In the genomic region with DNA sequence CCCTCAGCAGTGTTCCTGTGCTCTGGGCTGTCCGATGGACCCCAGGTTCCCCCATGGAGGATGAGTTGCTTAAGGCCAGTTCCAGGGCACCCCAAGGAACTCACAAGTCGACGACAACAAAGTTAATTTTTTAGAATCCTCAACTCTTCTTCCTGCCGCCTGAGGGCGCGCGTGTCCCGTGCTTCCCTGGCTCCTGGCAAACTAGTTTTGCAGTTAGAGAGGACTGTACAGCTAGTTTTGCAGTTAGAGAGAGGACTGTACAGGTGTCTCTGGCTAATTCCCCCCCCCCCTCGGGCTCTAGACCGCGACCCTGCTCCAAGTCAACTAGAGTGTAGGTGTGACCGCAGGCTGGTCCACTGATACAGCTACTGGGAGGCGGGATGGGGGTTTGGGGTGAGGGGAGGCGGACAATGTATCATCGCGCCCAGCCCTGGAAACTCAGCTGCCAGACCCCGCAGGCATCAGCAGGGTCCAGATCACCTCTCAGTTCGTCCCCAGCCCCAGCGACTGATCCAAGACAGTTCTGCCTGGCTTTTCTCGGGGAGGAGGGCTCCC, we compare ENCODE assay signal across 8 mouse cellular contexts. TPM values are rescaled to one million over a fixed set of nuclear protein-coding genes. Genes with fewer than 3 reads are reported as not detected.
DNase-seq lines count a peak whose midpoint lies in the region; ATAC-seq lines count a peak whose summit lies in the region.

No protein-coding gene starts in this region.

- peak; percentile 71 to 83 for DNase-seq in layer of hippocampus, postnatal 10 days (ENCODE audit: low spot score in 2 of 2)
- DNase-seq in layer of hippocampus, adult 9-10 months (ENCODE audit: low spot score) = no peak
- peak; percentile 14 for DNase-seq in brain, embryonic 18.5 days (ENCODE audit: low read depth, low spot score)
- DNase-seq in fibroblast of lung, adult 2 months (ENCODE audit: low read depth) = peak; percentile 30
- DNase-seq in hindbrain, embryonic 10.5 days (ENCODE audit: low spot score) = peak; percentile 77
- DNase-seq in naive thymus-derived CD4-positive, alpha-beta T cell, adult 2 months (ENCODE audit: low read depth) = peak; percentile 88

- peak overlapping the region; percentile 79 for H3K4me2 ChIP-seq in limb, embryonic 15.5 days
- H3K4me2 ChIP-seq in stomach, embryonic 16.5 days (ENCODE audit: low read depth, low read length) = peak overlapping the region; percentile 87

- 23% methylated on average over 20 of the region's 20 CpGs for WGBS in hindbrain, embryonic 10.5 days
- WGBS in limb, embryonic 15.5 days = 21% methylated on average over 20 of the region's 20 CpGs
- WGBS in stomach, embryonic 16.5 days = 20% methylated on average over 20 of the region's 20 CpGs

- ATAC-seq in limb, embryonic 15.5 days (ENCODE audit: insufficient number of reproducible peaks, low FRiP score, low TSS enrichment, low read depth) = 0 out of 2 replicates have a peak, but pooled peaks have one; percentile 32
- ATAC-seq in stomach, embryonic 16.5 days (ENCODE audit: insufficient read depth, low FRiP score) = 0 out of 2 replicates have a peak, but pooled peaks have one; percentile 3

- H3K9me3 ChIP-seq in hindbrain, embryonic 10.5 days = no peaks in the 10 kb centered on the region
- no peaks in the 10 kb centered on the region for H3K9me3 ChIP-seq in limb, embryonic 15.5 days
- no peaks in the 10 kb centered on the region for H3K9me3 ChIP-seq in stomach, embryonic 16.5 days (replicated peaks; ENCODE audit: control insufficient read depth, low read length)

- H3K27ac ChIP-seq in hindbrain, embryonic 10.5 days = peak overlapping the region; percentile 92
- no peak overlapping the region for H3K27ac ChIP-seq in limb, embryonic 15.5 days
- H3K27ac ChIP-seq in stomach, embryonic 16.5 days (ENCODE audit: low read length) = peak overlapping the region; percentile 91

- peaks cover 24% of the 10 kb centered on the region for H3K36me3 ChIP-seq in hindbrain, embryonic 10.5 days
- H3K36me3 ChIP-seq in limb, embryonic 15.5 days = peaks cover 19% of the 10 kb centered on the region
- H3K36me3 ChIP-seq in stomach, embryonic 16.5 days (ENCODE audit: control insufficient read depth, insufficient read depth, low read length) = peaks cover 6% of the 10 kb centered on the region

- peaks cover 37% of the 10 kb centered on the region for H3K4me1 ChIP-seq in hindbrain, embryonic 10.5 days (replicated peaks)
- H3K4me1 ChIP-seq in limb, embryonic 15.5 days = peaks cover 26% of the 10 kb centered on the region
- peaks cover 18% of the 10 kb centered on the region for H3K4me1 ChIP-seq in stomach, embryonic 16.5 days (ENCODE audit: control insufficient read depth, insufficient read depth, low read length)

- H3K4me3 ChIP-seq in hindbrain, embryonic 10.5 days = peak overlapping the region; percentile 95; the same call in 1 of the 2 replicates
- H3K4me3 ChIP-seq in limb, embryonic 15.5 days = 0 out of 2 replicates have a peak overlapping the region, but pooled peaks have one; percentile 98
- H3K4me3 ChIP-seq in stomach, embryonic 16.5 days (replicated peaks; ENCODE audit: low read length) = no peak overlapping the region

- H3K9ac ChIP-seq in limb, embryonic 15.5 days = no peak overlapping the region
- H3K9ac ChIP-seq in stomach, embryonic 16.5 days (ENCODE audit: low read length) = peak overlapping the region; percentile 90

- H3K27me3 ChIP-seq in hindbrain, embryonic 10.5 days (ENCODE audit: insufficient read depth, poor library complexity, severe bottlenecking) = peaks cover 4% of the 10 kb centered on the region; the same call in 1 of the 2 replicates
- H3K27me3 ChIP-seq in limb, embryonic 15.5 days = no peaks in the 10 kb centered on the region
- no peaks in the 10 kb centered on the region for H3K27me3 ChIP-seq in stomach, embryonic 16.5 days (ENCODE audit: control insufficient read depth, insufficient read depth, low read length)

RNA-seq across cellular contexts. Expression of a gene that starts 1.6 kb away (rescaled TPM):
- 10 to 100 TPM; 36.5 to 39.7 TPM for total RNA-seq in layer of hippocampus, postnatal 10 days (2021)
- 48.8 and 50.0 TPM in 2 replicates for polyA plus RNA-seq in hindbrain, embryonic 10.5 days (2016; fragmentation: Nextera tagmentation; extraction: Ambion mirVana)
- polyA plus RNA-seq in limb, embryonic 15.5 days (2015; fragmentation: Nextera tagmentation; extraction: Ambion mirVana) = 36.2 and 37.7 TPM in 2 replicates
- 29.7 and 31.0 TPM in 2 replicates for polyA plus RNA-seq in stomach, embryonic 16.5 days (2015; fragmentation: Nextera tagmentation; extraction: Ambion mirVana)

RNA-seq across cellular contexts. Expression of a gene that starts 12.9 kb away (rescaled TPM):
- 1 to 10 TPM; 3.5 to 3.8 TPM for total RNA-seq in layer of hippocampus, postnatal 10 days (2021)
- 1.0 and 1.2 TPM in 2 replicates for polyA plus RNA-seq in hindbrain, embryonic 10.5 days (2016; fragmentation: Nextera tagmentation; extraction: Ambion mirVana)
- 3.5 TPM in 2 replicates for polyA plus RNA-seq in limb, embryonic 15.5 days (2015; fragmentation: Nextera tagmentation; extraction: Ambion mirVana)
- polyA plus RNA-seq in stomach, embryonic 16.5 days (2015; fragmentation: Nextera tagmentation; extraction: Ambion mirVana) = 6.7 and 8.3 TPM in 2 replicates
